Mouse (Mus musculus): Measurements from ENCODE around the gene Bpgm.
A peak's percentile ranks its signal among the peaks of the same experiment; 100 is the strongest.

Bpgm gene

DNA sequence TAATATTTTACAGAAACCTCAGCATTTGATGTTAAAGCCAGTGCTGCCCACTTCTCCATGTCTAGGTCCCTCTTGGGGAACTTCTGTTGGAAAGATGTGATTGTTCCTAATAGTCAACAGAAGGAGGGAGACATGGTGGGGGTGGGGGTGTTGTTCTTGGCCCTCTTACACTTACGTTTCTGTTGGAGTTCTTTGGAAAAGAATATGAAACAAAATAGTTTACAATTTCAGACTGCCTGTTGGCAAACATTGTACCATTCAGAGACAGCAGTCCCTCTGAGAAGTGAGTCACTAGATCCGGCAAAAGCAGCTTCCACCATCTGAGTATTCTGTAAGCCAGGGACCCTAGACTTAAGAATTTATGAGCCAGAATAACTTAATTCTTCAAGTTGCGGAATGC, 54.0 kb downstream of the Bpgm start:
- DNase-seq (ENCODE audit: low spot score) = no peak

DNA sequence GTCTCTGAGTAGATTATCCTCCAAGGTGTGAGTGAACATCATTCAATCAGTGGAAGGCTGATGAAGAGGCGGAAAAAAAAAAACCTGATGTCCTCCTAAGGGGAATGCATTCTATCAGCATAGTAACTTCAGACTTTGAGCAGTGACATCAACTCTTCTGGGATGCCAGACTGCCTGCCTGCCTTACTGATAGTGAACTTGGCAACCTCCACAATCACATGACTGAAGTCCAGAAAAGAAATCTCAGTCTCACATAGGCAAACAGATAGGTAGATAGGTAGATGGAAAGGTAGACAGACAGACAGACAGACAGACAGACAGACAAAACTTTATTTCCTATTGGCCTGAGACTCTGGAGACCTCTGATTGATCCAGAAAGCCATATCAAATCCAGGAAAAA, 57.0 kb downstream of the Bpgm start:
- no peak for DNase-seq (ENCODE audit: low spot score)

GRCm38 (mm10) chr6:34533896-34534295, 57.9 kb downstream of the Bpgm start:
- no peak for DNase-seq (ENCODE audit: low spot score)

DNA sequence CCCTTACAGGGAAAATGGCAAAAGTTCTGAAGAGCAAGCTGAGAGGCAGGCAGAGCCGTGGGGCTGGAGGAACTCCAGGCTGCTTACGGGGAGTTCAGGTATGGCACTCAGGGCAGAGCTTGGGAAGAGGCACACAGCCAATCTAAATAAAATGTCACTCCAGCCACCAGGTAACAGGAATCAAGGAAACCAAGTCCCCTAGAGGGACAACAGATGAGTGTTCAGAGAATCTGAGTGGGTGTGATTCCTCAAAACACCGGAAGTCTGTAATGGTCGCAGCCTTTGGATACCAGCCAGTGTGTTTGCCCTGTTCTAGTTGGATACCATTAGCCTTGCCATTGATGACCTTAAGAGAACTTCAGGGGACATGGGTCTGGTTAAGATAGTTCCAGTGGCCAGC, 66.9 kb downstream of the Bpgm start:
- DNase-seq (ENCODE audit: low spot score) = no peak

GRCm38 (mm10) chr6:34543303-34544206, 67.5 kb downstream of the Bpgm start:
- no peak for DNase-seq (ENCODE audit: low spot score)

DNA sequence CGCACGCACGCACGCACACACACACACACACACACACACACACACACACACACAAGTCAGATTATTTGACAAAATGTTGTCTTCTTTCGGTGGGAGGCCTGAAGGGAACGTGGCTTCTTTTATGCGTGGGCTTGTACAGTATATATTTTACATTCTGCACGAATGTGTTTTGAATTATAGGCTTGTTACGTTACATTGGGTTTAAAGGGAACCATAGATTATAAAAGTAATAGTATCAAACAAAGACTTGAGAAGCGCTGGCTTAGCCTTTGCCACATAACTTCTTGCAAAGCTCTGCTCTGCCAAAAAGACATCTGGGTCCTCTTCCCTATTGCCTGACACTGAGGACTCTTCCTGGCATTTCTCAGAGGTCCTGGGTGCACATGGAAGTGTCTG, 68.2 kb downstream of the Bpgm start:
- DNase-seq (ENCODE audit: low spot score) = no peak

DNA sequence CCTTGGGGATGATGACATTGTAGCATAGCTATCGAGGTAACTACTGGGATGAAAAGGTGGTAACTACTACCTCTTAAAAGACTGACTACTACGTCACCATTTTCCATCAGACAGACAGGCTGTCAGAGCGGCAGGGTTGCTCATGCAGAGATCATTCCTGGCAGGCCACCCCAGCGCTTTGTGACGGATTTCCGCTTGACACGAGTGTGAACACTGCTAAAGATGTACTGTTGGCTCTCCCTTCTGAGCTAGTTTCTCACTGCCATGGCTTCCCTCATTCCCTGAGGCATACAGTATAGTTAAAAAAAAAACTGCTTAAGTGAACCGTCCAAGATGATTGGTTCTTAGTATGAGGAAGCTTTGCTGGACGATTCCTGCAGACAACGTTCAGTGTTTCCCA, 69.3 kb downstream of the Bpgm start:
- no peak for DNase-seq (ENCODE audit: low spot score)

- DNase-seq (ENCODE audit: low spot score) = no peak
Observed at GRCm38 (mm10) chr6:34548406-34548990, 72.5 kb downstream of the Bpgm start.

GRCm38 (mm10) chr6:34549017-34549416, 73.0 kb downstream of the Bpgm start:
- peak; percentile 26 for DNase-seq (ENCODE audit: low spot score)

DNA sequence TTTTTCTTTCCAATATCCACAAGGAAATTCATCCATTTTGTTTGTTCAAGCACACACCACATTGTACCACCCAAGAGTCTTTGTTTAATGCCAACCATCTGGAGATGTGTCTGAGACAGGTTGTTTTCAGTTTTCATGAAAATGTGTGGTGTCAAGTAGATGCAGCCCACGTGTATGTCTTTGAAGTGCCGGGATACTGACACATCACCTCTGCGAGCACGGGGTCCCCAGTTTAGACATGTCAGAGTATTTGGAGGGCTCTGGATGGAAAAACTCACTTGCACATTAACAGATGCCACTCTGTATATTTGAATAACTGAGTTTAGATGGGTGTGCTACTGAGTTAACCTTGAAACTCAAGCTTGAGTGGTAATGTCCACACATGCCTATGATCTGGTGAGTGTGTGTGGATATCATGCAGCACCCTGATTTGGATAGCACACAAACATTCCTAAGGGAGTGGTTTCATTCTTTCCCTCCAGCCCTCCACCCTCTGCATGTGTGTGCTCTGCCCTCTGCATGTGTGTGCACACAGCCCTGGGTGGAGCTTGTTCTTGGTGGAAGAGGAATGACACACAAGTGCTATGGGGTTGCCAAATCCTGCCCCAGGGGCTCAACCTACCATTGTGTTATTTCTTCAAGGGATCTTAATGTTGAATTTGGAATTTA, 76.6 kb downstream of the Bpgm start:
- DNase-seq (ENCODE audit: low spot score) = no peak

DNA sequence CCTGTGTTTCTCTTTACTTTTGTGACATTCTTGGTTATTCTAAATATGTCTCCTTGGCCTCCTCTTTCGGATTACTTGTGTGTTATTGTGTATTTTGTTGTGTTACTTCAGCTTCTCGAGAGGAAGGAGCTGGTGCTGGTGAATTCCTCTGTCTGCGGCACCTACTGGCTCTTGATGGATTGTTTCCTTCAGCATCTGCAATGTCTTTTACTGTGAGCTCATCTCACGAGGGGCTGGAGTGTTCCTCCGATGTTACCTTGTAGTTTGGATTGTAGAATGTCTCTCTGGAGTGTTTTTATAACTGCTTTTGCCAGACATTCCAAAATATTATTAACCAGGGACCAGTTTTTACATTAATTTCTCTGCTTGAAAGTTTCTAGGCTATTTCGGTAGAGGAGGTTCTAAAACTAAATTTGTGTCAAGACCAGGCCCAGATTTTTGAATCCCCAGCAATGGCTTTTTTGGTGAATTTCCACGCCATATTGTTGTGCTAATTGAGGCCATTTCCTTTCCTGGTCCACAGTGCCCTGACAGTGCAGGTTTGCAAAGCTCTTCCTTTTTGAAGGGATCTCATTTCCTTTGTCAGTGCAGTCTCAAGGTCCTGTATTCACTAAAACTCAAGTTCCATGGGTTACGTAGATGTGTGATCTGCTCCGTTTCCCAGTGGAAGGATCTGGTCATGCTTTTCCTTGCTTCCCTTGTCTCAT, 78.4 kb downstream of the Bpgm start:
- no peak for DNase-seq (ENCODE audit: low spot score)

All from MN1 (cell line).